Mouse (Mus musculus) thymus, adult 2 months (tissue): ENCODE data around the gene Polr2i. TPM values are rescaled to one million over a fixed set of nuclear protein-coding genes. Genes with fewer than 3 reads are reported as not detected.

ENCODE experiments used
- DNase-seq: peaks from one replicate; pipeline ENCODE4 v3.0.0; 2021
- H3K27ac ChIP-seq: fragments of 200-500 bp; 2 replicates; pipeline ENCODE4 v1.5.1; 2012; ENCODE audit warnings: low read length, control low read depth; ENCODE audit not compliant: control insufficient read depth, insufficient read depth
- H3K27me3 ChIP-seq: fragments of 200-500 bp; 2 replicates; pipeline ENCODE4 v1.6.1; 2012; ENCODE audit warnings: mild to moderate bottlenecking, low read length, moderate library complexity, mixed read lengths; ENCODE audit not compliant: control insufficient read depth, insufficient read depth
- H3K36me3 ChIP-seq: fragments of 200-500 bp; 2 replicates; pipeline ENCODE4 v1.6.1; 2012; ENCODE audit warnings: mild to moderate bottlenecking, low read length, moderate library complexity; ENCODE audit not compliant: control insufficient read depth, insufficient read depth
- H3K4me1 ChIP-seq: fragments of 200-500 bp; replicated peaks from 2 replicates; pipeline ENCODE4 v1.6.1; 2012; ENCODE audit warnings: low read length; ENCODE audit not compliant: control insufficient read depth, insufficient read depth
- H3K4me3 ChIP-seq: fragments of 200-500 bp; 2 replicates; pipeline ENCODE4 v1.5.1; 2012; ENCODE audit warnings: mild to moderate bottlenecking, low read length, control low read depth, moderate library complexity; ENCODE audit not compliant: control insufficient read depth, insufficient read depth
- CTCF ChIP-seq: fragments of 200-500 bp; IDR thresholded peaks from 2 replicates; pipeline ENCODE4 v1.5.1; 2012; ENCODE audit warnings: mild to moderate bottlenecking, control low read depth, low read length, moderate library complexity, borderline replicate concordance; ENCODE audit not compliant: control insufficient read depth, poor library complexity, insufficient read depth; ENCODE audit errors: extremely low read depth
- POLR2A ChIP-seq: fragments of 200-500 bp; IDR thresholded peaks from 2 replicates; pipeline ENCODE4 v1.6.1; 2012; ENCODE audit warnings: mild to moderate bottlenecking, low read length, control low read depth, moderate library complexity; ENCODE audit not compliant: control insufficient read depth, poor library complexity, insufficient read depth; ENCODE audit errors: extremely low read depth
- WGBS: fragments of 180-500 bp; shearing (Covaris S2); methylation state at CpG from one replicate; pipeline ENCODE4 v1.1.7; 2018; 5-methylcytosine and 5-hydroxymethylcytosine counted together
- polyA plus RNA-seq: library from polyadenylated mRNA; depleted of rRNA; stranded (reverse); fragments of >200 nt; gene quantifications from 2 replicates; pipeline ENCODE4 v1.2.3, GENCODE M21; 2012

The Polr2i gene
- polyA plus RNA-seq, 1 experiment = 157 TPM

DNA sequence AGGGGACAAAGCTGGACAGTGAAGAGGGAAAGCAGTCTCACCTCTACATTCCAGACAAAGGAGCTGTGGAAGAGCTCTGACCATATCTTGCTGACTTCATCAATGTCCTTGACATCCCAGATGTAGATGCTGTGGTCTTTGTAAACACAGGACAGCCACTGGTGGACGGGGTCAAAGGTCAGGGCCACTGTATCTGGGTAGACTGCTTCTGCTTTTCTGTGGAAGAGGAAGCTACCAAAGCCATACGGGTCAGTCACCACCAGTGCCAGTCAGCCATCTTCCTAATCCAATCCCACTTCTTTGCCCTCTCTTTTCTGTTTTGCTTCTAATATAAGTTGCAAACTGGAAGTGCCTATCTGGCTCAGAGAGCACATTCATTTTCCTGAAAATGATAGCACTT lies 33.3 kb downstream of the Polr2i start:
- Histone ChIP-seq H3K27ac (no peak overlapping the region), H3K4me3 (no peak overlapping the region), H3K36me3 (no peaks in the 10 kb centered on the region; the same call in 1 of the 2 replicates), H3K4me1 (no peaks in the 10 kb centered on the region), H3K27me3 (no peaks in the 10 kb centered on the region)
- 80% methylated on average over 2 of the region's 2 CpGs for WGBS
- no peak for TF ChIP-seq CTCF
- no peak for TF ChIP-seq POLR2A
- DNase-seq = no peak

DNA sequence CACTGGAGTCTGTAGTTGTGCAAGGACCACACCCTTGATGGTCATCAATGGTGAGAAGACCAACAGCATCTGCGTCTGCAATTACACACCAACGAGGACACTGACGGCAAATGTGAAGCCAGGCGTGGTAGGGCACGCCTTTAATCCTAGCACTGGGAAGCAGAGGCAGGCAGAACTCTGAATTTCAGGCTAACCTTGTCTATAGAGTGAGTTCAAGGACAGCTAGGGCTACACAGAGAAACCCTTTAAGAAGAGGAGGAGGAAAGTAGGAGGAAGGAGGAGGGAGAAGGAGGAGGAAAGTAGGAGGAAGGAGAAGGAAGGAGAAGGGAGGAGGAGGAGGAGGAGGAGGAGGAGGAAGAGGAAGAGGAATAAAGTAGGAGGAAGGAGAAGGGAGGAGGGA lies 33.8 kb downstream of the Polr2i start:
- H3K36me3 ChIP-seq = no peaks in the 10 kb centered on the region; the same call in 1 of the 2 replicates

DNA sequence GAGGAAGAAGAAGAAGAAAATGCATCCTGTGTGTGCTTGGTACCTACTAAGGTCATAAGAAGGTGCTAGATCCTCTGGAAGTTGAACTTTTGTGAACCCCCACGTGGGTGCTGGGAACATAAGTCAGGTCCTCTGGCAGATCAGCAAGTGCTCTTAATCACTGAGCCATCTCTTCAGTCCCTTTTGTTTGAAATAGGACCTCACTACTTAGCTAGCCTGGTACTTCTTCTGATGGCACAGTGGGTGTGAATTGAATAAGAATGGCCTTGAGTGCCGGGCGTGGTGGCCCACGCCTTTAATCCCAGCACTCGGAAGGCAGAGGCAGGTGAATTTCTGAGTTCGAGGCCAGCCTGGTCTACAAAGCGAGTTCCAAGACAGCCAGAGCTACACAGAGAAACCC lies 34.2 kb downstream of the Polr2i start:
- H3K27me3 ChIP-seq = no peaks in the 10 kb centered on the region
- H3K4me3 ChIP-seq = no peak overlapping the region
- 97% methylated on average over 7 of the region's 7 CpGs for WGBS
- TF ChIP-seq CTCF (no peak), POLR2A (no peak)
- no peak overlapping the region for H3K27ac ChIP-seq
- DNase-seq = no peak
- H3K4me1 ChIP-seq = no peaks in the 10 kb centered on the region
- H3K36me3 ChIP-seq = no peaks in the 10 kb centered on the region; the same call in 1 of the 2 replicates

More for the DNA sequence above, 33.8 kb downstream of the Polr2i start:
- TF ChIP-seq CTCF (no peak), POLR2A (no peak)
- no peaks in the 10 kb centered on the region for H3K4me1 ChIP-seq
- WGBS = 93% methylated on average over 5 of the region's 5 CpGs
- DNase-seq = no peak
- no peak overlapping the region for H3K27ac ChIP-seq
- H3K4me3 ChIP-seq = no peak overlapping the region
- H3K27me3 ChIP-seq = no peaks in the 10 kb centered on the region

DNA sequence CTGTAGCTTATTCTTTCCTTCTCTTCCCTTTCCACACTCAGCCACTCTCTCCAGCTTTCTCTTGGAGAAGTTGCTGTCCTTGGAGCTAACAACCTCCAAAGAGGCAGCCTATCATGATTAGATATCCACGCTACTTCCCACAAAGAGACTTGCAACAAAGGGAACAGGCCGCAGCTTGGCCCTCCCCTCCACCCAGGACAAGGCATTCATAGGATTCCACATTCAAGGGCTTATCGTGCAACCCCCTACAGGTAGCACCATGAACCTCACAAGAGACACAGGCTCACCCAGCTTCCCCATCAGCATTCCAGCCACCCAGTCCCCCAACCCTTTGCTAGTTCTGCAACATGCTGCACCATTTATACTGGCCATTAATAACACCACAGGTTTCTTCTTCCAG lies 35.0 kb downstream of the Polr2i start:
- no peaks in the 10 kb centered on the region; the same call in 1 of the 2 replicates for H3K36me3 ChIP-seq
- H3K27me3 ChIP-seq = no peaks in the 10 kb centered on the region
- H3K4me1 ChIP-seq = no peaks in the 10 kb centered on the region
- no peak for DNase-seq
- no peak overlapping the region for H3K4me3 ChIP-seq
- TF ChIP-seq POLR2A = no peak
- TF ChIP-seq CTCF = no peak
- WGBS = 98% methylated on average over 3 of the region's 3 CpGs
- no peak overlapping the region for H3K27ac ChIP-seq

DNA sequence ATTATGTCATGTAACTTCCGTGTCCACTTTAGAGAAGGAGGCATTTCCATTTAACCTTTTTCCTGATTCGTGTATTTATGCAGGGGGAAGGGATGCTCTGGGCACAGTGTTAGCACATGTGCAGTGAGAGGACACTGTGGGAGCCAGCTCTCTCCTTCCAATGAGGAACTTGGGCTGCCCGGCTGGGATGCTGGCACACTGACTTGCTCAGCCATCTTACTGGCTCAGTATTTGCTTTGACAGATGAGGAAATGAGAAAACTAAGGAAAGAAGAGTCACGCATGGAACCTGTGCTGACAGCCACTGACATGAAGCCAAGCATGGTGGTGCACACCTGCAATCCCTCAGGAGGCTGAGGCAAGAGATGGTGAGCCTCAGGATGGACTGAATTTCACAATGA lies 37.9 kb downstream of the Polr2i start:
- H3K36me3 ChIP-seq = no peaks in the 10 kb centered on the region; the same call in 1 of the 2 replicates
- no peaks in the 10 kb centered on the region for H3K27me3 ChIP-seq
- WGBS = 89% methylated on average over 4 of the region's 4 CpGs
- TF ChIP-seq POLR2A = no peak
- no peak for TF ChIP-seq CTCF
- no peaks in the 10 kb centered on the region for H3K4me1 ChIP-seq
- H3K27ac ChIP-seq = no peak overlapping the region
- H3K4me3 ChIP-seq = no peak overlapping the region
- no peak for DNase-seq

DNA sequence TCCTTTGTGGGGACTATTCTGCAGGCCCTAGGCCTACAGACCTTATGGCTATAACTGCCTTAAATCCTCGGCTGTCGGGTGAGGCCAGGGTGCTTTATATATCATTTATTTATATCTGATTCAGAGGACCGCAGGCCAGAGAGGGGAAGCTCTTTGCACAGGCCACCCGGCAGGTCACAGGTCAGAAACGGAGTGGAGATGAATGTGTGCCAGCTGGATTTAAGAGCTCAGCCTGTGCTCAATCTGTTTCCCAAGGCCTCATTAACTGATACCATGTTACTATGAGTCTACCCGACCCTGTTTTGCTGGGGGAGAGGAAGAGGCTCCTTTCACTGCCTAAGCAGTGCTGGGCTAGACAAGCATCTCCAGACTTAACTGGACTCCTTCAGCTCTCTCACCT lies 42.6 kb downstream of the Polr2i start:
- no peak for DNase-seq
- TF ChIP-seq CTCF = no peak
- TF ChIP-seq POLR2A = no peak
- Histone ChIP-seq H3K27ac (no peak overlapping the region), H3K4me3 (no peak overlapping the region), H3K4me1 (no peaks in the 10 kb centered on the region), H3K36me3 (no peaks in the 10 kb centered on the region; the same call in 1 of the 2 replicates), H3K27me3 (no peaks in the 10 kb centered on the region)
- 94% methylated on average over 6 of the region's 6 CpGs for WGBS

DNA sequence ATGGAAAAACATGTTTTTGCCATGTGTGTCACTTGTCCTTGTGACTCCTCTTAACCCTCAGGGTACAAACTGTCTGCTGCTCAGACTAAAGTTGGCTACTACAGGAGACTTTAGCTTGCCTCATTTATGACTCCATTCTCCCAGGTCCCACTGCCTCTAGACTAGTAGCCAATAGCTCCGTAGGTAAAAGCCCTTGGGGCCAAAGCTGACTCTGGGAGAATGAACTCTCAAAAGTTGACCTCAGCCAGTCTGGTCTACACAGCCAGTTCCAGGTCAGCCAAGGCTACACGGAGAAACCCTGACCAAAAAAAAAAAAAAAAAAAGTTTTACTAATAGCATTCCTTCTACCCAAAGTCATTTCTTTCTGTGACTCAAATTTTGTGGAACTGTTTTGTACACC lies 47.2 kb downstream of the Polr2i start:
- no peaks in the 10 kb centered on the region for H3K36me3 ChIP-seq
- H3K27me3 ChIP-seq = no peaks in the 10 kb centered on the region
- TF ChIP-seq CTCF (no peak), POLR2A (no peak)
- no peak overlapping the region for H3K27ac ChIP-seq
- H3K4me3 ChIP-seq = no peak overlapping the region
- no peak for DNase-seq
- WGBS = 64% methylated on average over 2 of the region's 2 CpGs
- H3K4me1 ChIP-seq = peaks cover 9% of the 10 kb centered on the region

DNA sequence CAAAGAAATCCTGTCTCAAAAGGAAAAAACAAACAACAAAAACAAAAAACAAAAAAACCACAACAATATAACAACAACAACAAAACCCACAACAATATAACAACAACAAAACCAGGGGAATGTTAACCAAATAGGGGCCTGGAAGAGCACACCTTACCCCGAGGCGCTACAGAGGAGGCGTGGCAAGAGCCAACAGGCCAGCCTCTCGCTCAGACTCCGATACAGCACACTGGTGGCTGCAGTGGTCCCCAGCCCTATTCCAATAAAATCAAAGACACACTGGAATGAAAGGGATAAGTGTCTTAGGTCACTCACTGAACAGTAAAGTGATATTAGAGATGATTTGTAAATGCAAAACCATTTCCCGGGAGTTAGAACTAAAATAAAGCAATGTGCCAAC lies 47.8 kb downstream of the Polr2i start:
- Histone ChIP-seq H3K27ac (no peak overlapping the region), H3K27me3 (no peaks in the 10 kb centered on the region), H3K36me3 (no peaks in the 10 kb centered on the region), H3K4me1 (peaks cover 9% of the 10 kb centered on the region), H3K4me3 (peak overlapping the region; percentile 61)
- WGBS = 3% methylated on average over 6 of the region's 6 CpGs
- TF ChIP-seq CTCF (no peak), POLR2A (no peak)
- DNase-seq = no peak
